Comparison of ENCODE assay signal across 17 mouse cellular contexts in the genomic region with DNA sequence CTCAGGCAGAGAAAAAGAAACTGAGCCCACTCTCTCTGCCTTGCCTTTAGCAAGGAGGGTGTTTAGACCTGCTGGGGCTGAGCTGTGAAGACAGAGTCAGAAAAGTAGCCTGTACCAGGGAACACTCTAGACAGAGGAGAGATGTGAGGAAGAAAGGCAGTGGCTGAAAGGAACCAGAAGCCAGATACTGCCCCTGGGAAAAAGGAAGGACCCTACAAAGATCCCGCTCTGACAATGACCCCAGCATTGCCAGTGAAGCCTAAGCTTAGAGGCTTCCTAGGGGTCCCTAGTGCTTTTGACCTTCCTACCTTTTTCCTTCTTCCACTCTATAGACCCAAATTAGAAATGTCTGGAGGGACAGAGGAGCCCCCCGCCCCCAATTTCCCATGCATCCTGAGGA. TPM values are rescaled to one million over a fixed set of nuclear protein-coding genes. Genes with fewer than 3 reads are reported as not detected.
DNase-seq lines count a peak whose midpoint lies in the region; ATAC-seq and TF ChIP-seq lines count a peak whose summit lies in the region.
"Had no signal": no experiment of that assay in that cellular context is flagged by ENCODE, and none has a peak within 500 bp of the region (broad histone marks: within the 10 kb centered on the region; RNA-seq: fewer than 3 reads in every experiment).

No protein-coding gene starts in this region.

- H3K9me3 ChIP-seq in heart, embryonic 13.5 days: no peaks in the 10 kb centered on the region
- H3K9me3 ChIP-seq in lung, embryonic 14.5 days (ENCODE audit: low read depth, low read length): no peaks in the 10 kb centered on the region
- H3K9me3 ChIP-seq in intestine, embryonic 15.5 days: no peaks in the 10 kb centered on the region
- H3K9me3 ChIP-seq in stomach, embryonic 16.5 days (replicated peaks; ENCODE audit: control insufficient read depth, low read length): no peaks in the 10 kb centered on the region
- H3K9me3 ChIP-seq: liver, embryonic 15.5 days; midbrain, embryonic 15.5 days had no signal

- WGBS in heart, embryonic 13.5 days: 34% methylated on average over 2 of the region's 2 CpGs
- 63% methylated on average over 2 of the region's 2 CpGs for whole genome bisulfite sequencing in lung, embryonic 14.5 days
- 37% methylated on average over 2 of the region's 2 CpGs for WGBS in intestine, embryonic 15.5 days
- WGBS in stomach, embryonic 16.5 days: 50% methylated on average over 2 of the region's 2 CpGs

- peak overlapping the region; percentile 20; the same call in 1 of the 2 replicates for H3K27ac ChIP-seq in heart, embryonic 13.5 days (replicated peaks)
- no peak overlapping the region for H3K27ac ChIP-seq in lung, embryonic 14.5 days (ENCODE audit: low read depth)
- no peak overlapping the region for H3K27ac ChIP-seq in intestine, embryonic 15.5 days
- H3K27ac ChIP-seq in stomach, embryonic 16.5 days (ENCODE audit: low read length): no peak overlapping the region
- H3K27ac ChIP-seq: liver, embryonic 15.5 days; macrophage; midbrain, embryonic 15.5 days had no signal

- H3K9ac ChIP-seq in heart, embryonic 13.5 days: peak overlapping the region; percentile 80
- H3K9ac ChIP-seq in lung, embryonic 14.5 days: peak overlapping the region; percentile 34; the same call in 1 of the 2 replicates
- H3K9ac ChIP-seq in intestine, embryonic 15.5 days: 0 out of 2 replicates have a peak overlapping the region, but pooled peaks have one; percentile 9
- peak overlapping the region; percentile 81; the same call in 1 of the 2 replicates for H3K9ac ChIP-seq in stomach, embryonic 16.5 days (ENCODE audit: low read length)
- H3K9ac ChIP-seq: liver, embryonic 15.5 days; midbrain, embryonic 15.5 days had no signal

- no peak for ATAC-seq in heart, embryonic 13.5 days (ENCODE audit: extremely low read depth, insufficient number of reproducible peaks, low FRiP score, low TSS enrichment)
- ATAC-seq in lung, embryonic 14.5 days (ENCODE audit: insufficient read depth): no peak
- ATAC-seq in intestine, embryonic 15.5 days: no peak
- ATAC-seq in stomach, embryonic 16.5 days (ENCODE audit: insufficient read depth, low FRiP score): no peak
- ATAC-seq: forebrain, embryonic 14.5 days; inflammation-experienced regulatory T-cells, adult 6 months; midbrain, embryonic 15.5 days had no signal

- H3K27me3 ChIP-seq in heart, embryonic 13.5 days (replicated peaks): peaks cover 95% of the 10 kb centered on the region
- peaks cover 50% of the 10 kb centered on the region for H3K27me3 ChIP-seq in lung, embryonic 14.5 days (ENCODE audit: insufficient read depth, low read length)
- peaks cover 86% of the 10 kb centered on the region for H3K27me3 ChIP-seq in intestine, embryonic 15.5 days (replicated peaks)
- H3K27me3 ChIP-seq in stomach, embryonic 16.5 days (ENCODE audit: control insufficient read depth, insufficient read depth, low read length): peaks cover 30% of the 10 kb centered on the region

- no peaks in the 10 kb centered on the region for H3K36me3 ChIP-seq in heart, embryonic 13.5 days
- H3K36me3 ChIP-seq in lung, embryonic 14.5 days (ENCODE audit: insufficient read depth): peaks cover 23% of the 10 kb centered on the region
- no peaks in the 10 kb centered on the region for H3K36me3 ChIP-seq in intestine, embryonic 15.5 days
- no peaks in the 10 kb centered on the region for H3K36me3 ChIP-seq in stomach, embryonic 16.5 days (ENCODE audit: control insufficient read depth, insufficient read depth, low read length)
- H3K36me3 ChIP-seq: liver, embryonic 15.5 days; midbrain, embryonic 15.5 days had no signal

- intact Hi-C loops in heart, postnatal 36 days (cut with DNase I): loop anchor here (10.0 kb wide), 1 partner anchor 347 kb away; no protein-coding TSS in a partner anchor

- peak overlapping the region; percentile 64 for H3K4me3 ChIP-seq in heart, embryonic 13.5 days
- peak overlapping the region; percentile 46 for H3K4me3 ChIP-seq in lung, embryonic 14.5 days (ENCODE audit: low read depth, low read length)
- H3K4me3 ChIP-seq in intestine, embryonic 15.5 days (replicated peaks): no peak overlapping the region
- peak overlapping the region; percentile 64 for H3K4me3 ChIP-seq in stomach, embryonic 16.5 days (replicated peaks; ENCODE audit: low read length)
- H3K4me3 ChIP-seq: liver, embryonic 15.5 days; midbrain, embryonic 15.5 days had no signal

- no peak for TF ChIP-seq CTCF in lung, embryonic 14.5 days (IDR thresholded peaks at IDR 0.05; ENCODE audit: low read depth)

- no peak for DNase-seq in heart, postnatal 36 days
- DNase-seq in lung, embryonic 14.5 days: no peak
- DNase-seq in lung, postnatal 36 days: no peak
- no peak for DNase-seq in thymus, postnatal 4 days
- DNase-seq in urinary bladder, postnatal 36 days (ENCODE audit: low spot score in 2 of 2): no peak
- DNase-seq: adrenal gland, postnatal 10 days; cerebellum, adult 8-10 months; gastrocnemius, postnatal 10 days; heart, postnatal 10 days had no signal

- H3K4me1 ChIP-seq in heart, embryonic 13.5 days: peaks cover 40% of the 10 kb centered on the region
- H3K4me1 ChIP-seq in lung, embryonic 14.5 days (ENCODE audit: insufficient read depth): peaks cover 26% of the 10 kb centered on the region
- H3K4me1 ChIP-seq in intestine, embryonic 15.5 days (replicated peaks): peaks cover 21% of the 10 kb centered on the region; the same call in 1 of the 2 replicates
- H3K4me1 ChIP-seq in stomach, embryonic 16.5 days (ENCODE audit: control insufficient read depth, insufficient read depth, low read length): peaks cover 10% of the 10 kb centered on the region; the same call in 1 of the 2 replicates
- H3K4me1 ChIP-seq: liver, embryonic 15.5 days had no signal

- peak overlapping the region; percentile 86 for H3K4me2 ChIP-seq in heart, embryonic 13.5 days
- H3K4me2 ChIP-seq in lung, embryonic 14.5 days: peak overlapping the region; percentile 58
- peak overlapping the region; percentile 36 for H3K4me2 ChIP-seq in intestine, embryonic 15.5 days (replicated peaks)
- H3K4me2 ChIP-seq in stomach, embryonic 16.5 days (ENCODE audit: low read depth, low read length): peak overlapping the region; percentile 57
- H3K4me2 ChIP-seq: liver, embryonic 15.5 days; midbrain, embryonic 15.5 days had no signal

RNA-seq across cellular contexts. Expression of a gene that starts 7.7 kb away (rescaled TPM):
- polyA plus RNA-seq in heart, embryonic 13.5 days (2015; fragmentation: Nextera tagmentation; extraction: Ambion mirVana): 13.7 and 20.2 TPM in 2 replicates
- total RNA-seq in heart, postnatal 36 days (2021): 1 to 10 TPM; 4.3 to 6.5 TPM
- 23.3 and 28.5 TPM in 2 replicates for polyA plus RNA-seq in lung, embryonic 14.5 days (2014; fragmentation: Nextera tagmentation; extraction: Ambion mirVana)
- 37.1 and 37.8 TPM in 2 replicates for polyA plus RNA-seq in intestine, embryonic 15.5 days (2015; fragmentation: Nextera tagmentation; extraction: Ambion mirVana)
- 37.6 and 39.8 TPM in 2 replicates for polyA plus RNA-seq in stomach, embryonic 16.5 days (2015; fragmentation: Nextera tagmentation; extraction: Ambion mirVana)
- polyA plus RNA-seq: inflammation-experienced regulatory T-cells, adult 6 months; macrophage had no signal

Comparison
In these comparisons a context has a peak if more than half of its experiments do, and no peak if none do; other contexts are left out.
1. H3K4me2 ChIP-seq: peak in every context shown above with its lines; median percentile 86 in heart, embryonic 13.5 days; 58 in lung, embryonic 14.5 days; 57 in stomach, embryonic 16.5 days; 36 in intestine, embryonic 15.5 days.
2. H3K9ac ChIP-seq: peak in every context shown above with its lines; median percentile 81 in stomach, embryonic 16.5 days; 80 in heart, embryonic 13.5 days; 34 in lung, embryonic 14.5 days; 9 in intestine, embryonic 15.5 days.